Mouse (Mus musculus) liver, postnatal 0 days (tissue): ENCODE measurements around the gene Kif1b. TPM values are rescaled to one million over a fixed set of nuclear protein-coding genes. Genes with fewer than 3 reads are reported as not detected.

Source experiments
- ATAC-seq: fragments of 200-750 bp; cut with Nextera tagmentation; 2 replicates; pipeline ENCODE4 v1.8.0; 2017; ENCODE audit warnings: mild to moderate bottlenecking, moderate library complexity
- DNase-seq: peaks from one replicate; pipeline ENCODE4 v3.0.0-alpha.2; 2016
- H3K27ac ChIP-seq: fragments of 300-500 bp; sonication (generic); 2 replicates; pipeline ENCODE4 v1.5.1; 2014; ENCODE audit warnings: antibody characterized with exemption, moderate library complexity, mild to moderate bottlenecking, low read depth
- H3K27me3 ChIP-seq: fragments of 300-500 bp; sonication (generic); 2 replicates; pipeline ENCODE4 v1.6.1; 2014; ENCODE audit warnings: low read length, control low read depth, mixed read lengths; ENCODE audit not compliant: insufficient read depth
- H3K36me3 ChIP-seq: fragments of 300-500 bp; sonication (generic); replicated peaks from 2 replicates; pipeline ENCODE4 v1.6.1; 2014; ENCODE audit warnings: mild to moderate bottlenecking, control low read depth, low read length, moderate library complexity, mixed read lengths; ENCODE audit not compliant: insufficient read depth
- H3K4me1 ChIP-seq: fragments of 300-500 bp; sonication (generic); 2 replicates; pipeline ENCODE4 v1.6.1; 2014; ENCODE audit warnings: antibody characterized with exemption, mild to moderate bottlenecking, control low read depth; ENCODE audit not compliant: insufficient read depth
- H3K4me2 ChIP-seq: fragments of 300-500 bp; sonication (generic); 2 replicates; pipeline ENCODE4 v1.6.1; 2014; ENCODE audit warnings: low read depth, mild to moderate bottlenecking, low read length, moderate library complexity, mixed read lengths
- H3K4me3 ChIP-seq: fragments of 300-500 bp; sonication (generic); 2 replicates; pipeline ENCODE4 v1.5.1; 2014; ENCODE audit warnings: low read depth, low read length
- H3K9ac ChIP-seq: fragments of 300-500 bp; sonication (generic); replicated peaks from 2 replicates; pipeline ENCODE4 v1.6.1; 2014; ENCODE audit warnings: mild to moderate bottlenecking, moderate library complexity
- H3K9me3 ChIP-seq: fragments of 300-500 bp; sonication (generic); 2 replicates; pipeline ENCODE4 v1.6.1; 2016; ENCODE audit warnings: mild to moderate bottlenecking, control low read depth, low read length, mixed read lengths
- CTCF ChIP-seq: sonication (generic); IDR thresholded peaks from 2 replicates; pipeline ENCODE4 v1.5.1; 2016; ENCODE audit warnings: antibody characterized with exemption, low read depth
- EP300 ChIP-seq: IDR thresholded peaks from 2 replicates; pipeline ENCODE4 v1.6.1; 2016; ENCODE audit warnings: antibody characterized with exemption, low read depth, mild to moderate bottlenecking
- WGBS: fragments of 180-500 bp; shearing (Covaris S2); extraction: QIAGEN DNeasy Blood & Tissue Kit; methylation state at CpG from one replicate; pipeline ENCODE4 v1.1.7; 2014; ENCODE audit not compliant: insufficient replicate concordance; 5-methylcytosine and 5-hydroxymethylcytosine counted together
- polyA plus RNA-seq: library from polyadenylated mRNA; unstranded; fragments of >200 nt; fragmentation: Nextera tagmentation; extraction: Ambion mirVana; gene quantifications from 2 replicates; pipeline ENCODE4 v1.2.1, GENCODE M21; 2015

Gene Kif1b
- polyA plus RNA-seq, 1 experiment from 2014 or later: 8.9 TPM

DNA sequence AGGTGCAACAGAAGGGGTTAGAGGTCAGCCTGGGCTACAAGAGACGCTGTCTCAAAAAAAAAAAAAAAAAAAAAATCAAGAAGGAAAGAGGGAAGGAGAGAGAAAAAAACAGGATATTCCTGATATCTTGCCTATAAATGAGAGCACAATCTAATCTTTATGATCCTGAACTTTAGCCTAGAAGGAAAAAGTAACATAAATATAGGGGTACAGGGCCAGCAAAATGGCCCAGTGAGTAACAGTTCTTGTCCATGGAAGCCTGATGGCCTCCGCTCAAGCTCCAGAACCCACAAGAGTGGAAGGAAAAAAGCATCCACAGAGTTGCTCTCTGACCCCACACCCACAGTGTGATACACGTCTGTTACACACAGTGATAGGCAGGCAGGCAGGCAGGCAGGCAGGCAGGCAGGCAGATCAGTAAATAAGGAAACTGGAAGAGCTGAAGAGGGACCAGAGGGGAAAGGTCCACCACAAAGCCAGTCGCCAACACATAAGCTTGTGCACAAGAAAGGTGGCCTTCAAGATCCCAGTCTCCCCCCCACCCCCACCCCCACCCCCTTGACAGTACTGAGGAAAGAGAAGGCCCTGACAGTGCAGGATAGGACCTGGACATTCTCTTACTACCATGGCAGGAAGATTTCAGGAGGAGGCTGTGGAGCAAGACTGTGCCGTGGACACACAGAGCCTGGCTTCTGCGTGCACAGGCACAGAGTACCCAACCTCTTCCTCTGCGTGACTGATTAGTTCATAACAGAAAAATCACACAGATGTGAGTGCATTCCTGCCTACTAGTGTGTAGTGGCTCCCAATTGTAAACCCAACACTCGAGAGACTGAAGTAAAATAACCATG is 21.0 kb downstream of the Kif1b start:
- TF ChIP-seq EP300 (no peak), CTCF (no peak)
- Histone ChIP-seq H3K36me3 (no peaks in the 10 kb centered on the region; the same call in 1 of the 2 replicates), H3K27ac (peak overlapping the region; percentile 40; the same call in 1 of the 2 replicates), H3K4me1 (peaks cover 17% of the 10 kb centered on the region), H3K9ac (no peak overlapping the region), H3K4me3 (no peak overlapping the region), H3K4me2 (no peak overlapping the region), H3K27me3 (no peaks in the 10 kb centered on the region), H3K9me3 (no peaks in the 10 kb centered on the region)
- ATAC-seq (no peak), DNase-seq (no peak)
- 66% methylated on average over 8 of the region's 8 CpGs for WGBS

DNA sequence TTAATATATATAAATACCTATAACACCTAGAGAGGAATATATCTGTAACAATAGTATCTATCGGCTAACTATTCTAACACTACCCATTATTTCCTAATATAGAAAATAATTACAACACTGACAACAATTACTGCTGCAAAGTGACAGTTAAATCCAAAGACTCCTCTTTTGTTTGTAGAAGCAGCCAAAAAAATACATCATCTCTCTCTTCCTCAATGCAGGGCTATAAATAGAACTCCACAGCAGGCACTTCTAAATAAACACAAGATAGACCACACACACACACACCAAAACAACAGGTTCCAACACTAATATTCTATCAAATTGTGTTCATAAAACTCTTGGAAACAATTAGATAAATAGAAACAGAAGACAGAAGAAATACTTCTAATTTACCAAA is 21.8 kb downstream of the Kif1b start:
- DNase-seq (no peak), ATAC-seq (no peak)
- 84% methylated on average over 1 of the region's 1 CpGs for WGBS
- H3K4me2 ChIP-seq: no peak overlapping the region
- H3K4me1 ChIP-seq: peaks cover 17% of the 10 kb centered on the region
- H3K36me3 ChIP-seq: no peaks in the 10 kb centered on the region; the same call in 1 of the 2 replicates
- TF ChIP-seq CTCF: no peak
- TF ChIP-seq EP300: no peak
- no peak overlapping the region for H3K9ac ChIP-seq
- H3K27ac ChIP-seq: no peak overlapping the region
- H3K4me3 ChIP-seq: no peak overlapping the region
- H3K27me3 ChIP-seq: no peaks in the 10 kb centered on the region
- H3K9me3 ChIP-seq: no peaks in the 10 kb centered on the region

DNA sequence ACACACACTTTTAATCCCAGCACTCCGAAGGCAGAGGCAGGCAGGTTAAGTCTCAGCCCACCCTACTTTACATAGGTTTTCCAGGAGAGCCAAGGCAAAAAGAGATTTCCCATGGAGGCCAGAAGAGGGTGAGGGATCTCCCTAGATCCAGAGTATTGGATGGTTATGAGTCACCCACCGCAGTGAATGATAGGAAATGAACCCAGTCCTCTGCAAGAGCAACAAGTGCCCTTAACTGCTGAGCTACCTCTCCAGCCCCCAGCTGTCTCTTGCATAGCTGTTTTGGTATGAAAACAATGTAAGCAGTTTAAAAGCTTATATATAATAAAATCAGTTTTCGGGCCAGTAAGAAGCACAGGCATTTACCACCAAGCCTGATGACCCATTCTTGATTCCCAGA is 24.5 kb downstream of the Kif1b start:
- no peaks in the 10 kb centered on the region for H3K36me3 ChIP-seq
- WGBS: 61% methylated on average over 3 of the region's 3 CpGs
- TF ChIP-seq EP300: no peak
- TF ChIP-seq CTCF: no peak
- peak overlapping the region; percentile 79 for H3K27ac ChIP-seq
- H3K4me3 ChIP-seq: no peak overlapping the region
- no peak overlapping the region for H3K9ac ChIP-seq
- H3K27me3 ChIP-seq: no peaks in the 10 kb centered on the region
- no peaks in the 10 kb centered on the region for H3K9me3 ChIP-seq
- DNase-seq (no peak), ATAC-seq (no peak)
- peaks cover 17% of the 10 kb centered on the region for H3K4me1 ChIP-seq
- no peak overlapping the region for H3K4me2 ChIP-seq

DNA sequence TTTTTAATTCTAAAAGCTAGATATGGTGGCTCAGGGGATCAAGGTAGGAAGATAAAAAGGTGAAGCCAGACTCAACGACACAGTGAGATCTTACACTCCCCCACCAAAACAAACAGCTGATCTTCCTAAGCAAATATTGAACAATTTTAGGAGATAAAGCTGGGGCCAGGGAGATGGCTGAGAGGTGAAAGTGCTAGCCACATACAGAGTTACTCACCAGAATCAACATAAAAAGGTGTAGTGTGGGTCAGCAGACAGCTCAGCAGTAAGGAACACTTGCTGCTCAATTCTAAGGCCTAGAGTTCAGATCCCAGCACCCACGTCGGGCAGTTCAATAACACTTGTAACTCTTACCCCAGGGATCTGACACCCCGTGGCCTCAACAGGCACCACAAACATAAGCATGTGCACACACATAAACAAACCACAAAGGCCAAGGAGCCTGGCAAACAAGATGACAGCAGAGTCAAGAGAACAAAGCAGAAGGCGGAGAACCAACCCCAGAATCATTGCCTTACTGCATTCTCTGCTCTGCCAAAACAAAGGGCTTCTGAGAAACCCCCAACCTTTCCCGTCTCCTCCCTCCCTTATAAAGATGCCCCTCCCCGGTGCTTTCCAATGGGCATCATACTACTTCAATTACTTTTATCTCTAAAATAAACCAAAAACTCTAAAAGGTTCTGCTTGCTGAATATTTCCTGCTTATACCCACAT is 25.3 kb downstream of the Kif1b start:
- DNase-seq (no peak), ATAC-seq (peak; percentile 86)
- TF ChIP-seq CTCF: no peak
- TF ChIP-seq EP300: no peak
- Histone ChIP-seq H3K36me3 (no peaks in the 10 kb centered on the region), H3K4me1 (peaks cover 17% of the 10 kb centered on the region), H3K27ac (peak overlapping the region; percentile 79), H3K4me2 (no peak overlapping the region), H3K9me3 (no peaks in the 10 kb centered on the region), H3K27me3 (no peaks in the 10 kb centered on the region), H3K9ac (no peak overlapping the region), H3K4me3 (no peak overlapping the region)
- 58% methylated on average over 7 of the region's 7 CpGs for WGBS

DNA sequence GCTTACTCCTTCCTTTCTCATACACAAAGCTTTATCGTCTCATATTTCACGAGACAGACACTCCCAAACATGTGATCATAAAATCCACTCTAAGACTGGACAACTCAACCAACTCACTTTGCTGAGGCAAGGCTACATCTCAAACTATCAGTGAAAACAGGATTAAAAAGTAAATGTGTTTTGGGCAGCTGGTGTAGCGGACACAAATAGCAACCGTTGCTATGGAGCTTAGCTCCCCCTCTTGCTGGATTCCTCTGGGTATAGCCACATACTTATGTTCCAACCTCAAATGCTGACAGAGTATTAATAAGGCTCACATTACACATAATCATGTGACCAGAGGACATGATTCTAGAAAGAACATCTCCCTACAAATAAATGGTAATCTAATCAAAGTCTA is 29.9 kb downstream of the Kif1b start:
- WGBS: 69% methylated on average over 4 of the region's 4 CpGs
- ATAC-seq: no peak

DNA sequence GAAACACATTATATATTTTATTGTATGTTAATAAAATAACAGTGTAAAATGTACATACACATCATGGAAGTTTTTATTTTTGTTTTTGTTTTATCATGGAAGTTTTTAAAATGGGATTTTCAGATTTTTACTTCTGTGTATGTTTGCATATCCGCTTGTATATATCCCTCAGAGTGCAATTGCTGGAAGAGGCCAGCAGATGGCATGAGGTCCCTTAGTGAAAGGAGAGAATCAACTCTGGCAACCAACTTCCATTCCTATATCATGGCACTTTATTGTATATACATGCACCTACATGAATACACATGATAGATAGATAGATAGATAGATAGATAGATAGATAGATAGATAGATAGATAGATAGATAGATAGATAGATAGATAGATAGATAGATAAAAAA is 34.4 kb downstream of the Kif1b start:
- peak; percentile 33 for DNase-seq
- no peak overlapping the region for H3K27ac ChIP-seq
- WGBS: 86% methylated on average over 1 of the region's 1 CpGs

More for the DNA sequence above, 29.9 kb downstream of the Kif1b start:
- H3K4me1 ChIP-seq: peaks cover under 1% of the 10 kb centered on the region; the same call in 1 of the 2 replicates
- DNase-seq: no peak
- TF ChIP-seq CTCF (no peak), EP300 (no peak)
- no peaks in the 10 kb centered on the region for H3K9me3 ChIP-seq
- 0 out of 2 replicates have a peak, but pooled peaks cover 2% of the 10 kb centered on the region for H3K36me3 ChIP-seq
- H3K4me3 ChIP-seq: no peak overlapping the region
- H3K9ac ChIP-seq: no peak overlapping the region
- H3K27ac ChIP-seq: no peak overlapping the region
- no peaks in the 10 kb centered on the region for H3K27me3 ChIP-seq
- no peak overlapping the region for H3K4me2 ChIP-seq

More for the DNA sequence above, 34.4 kb downstream of the Kif1b start:
- no peak for ATAC-seq
- TF ChIP-seq EP300: no peak
- peak; percentile 62 for TF ChIP-seq CTCF
- Histone ChIP-seq H3K9me3 (no peaks in the 10 kb centered on the region), H3K36me3 (peaks cover 4% of the 10 kb centered on the region; the same call in 1 of the 2 replicates), H3K27me3 (no peaks in the 10 kb centered on the region), H3K9ac (no peak overlapping the region), H3K4me2 (no peak overlapping the region), H3K4me1 (no peaks in the 10 kb centered on the region), H3K4me3 (no peak overlapping the region)
